Mouse (Mus musculus) thymus, adult 2 months (tissue): Measurements from ENCODE around the gene Syngr2.

Experiments
- CTCF ChIP-seq: fragments of 200-500 bp; IDR thresholded peaks from 2 replicates; pipeline ENCODE4 v1.5.1; 2012; ENCODE audit warnings: mild to moderate bottlenecking, control low read depth, low read length, moderate library complexity, borderline replicate concordance; ENCODE audit not compliant: control insufficient read depth, poor library complexity, insufficient read depth; ENCODE audit errors: extremely low read depth
- POLR2A ChIP-seq: fragments of 200-500 bp; IDR thresholded peaks from 2 replicates; pipeline ENCODE4 v1.6.1; 2012; ENCODE audit warnings: mild to moderate bottlenecking, low read length, control low read depth, moderate library complexity; ENCODE audit not compliant: control insufficient read depth, poor library complexity, insufficient read depth; ENCODE audit errors: extremely low read depth

- TF ChIP-seq CTCF (no peak), POLR2A (no peak)
Observed at GRCm38 (mm10) chr11:117840910-117841309, 31.4 kb downstream of the Syngr2 start.
